ENCODE assay signal across 15 mouse cellular contexts in the genomic region with DNA sequence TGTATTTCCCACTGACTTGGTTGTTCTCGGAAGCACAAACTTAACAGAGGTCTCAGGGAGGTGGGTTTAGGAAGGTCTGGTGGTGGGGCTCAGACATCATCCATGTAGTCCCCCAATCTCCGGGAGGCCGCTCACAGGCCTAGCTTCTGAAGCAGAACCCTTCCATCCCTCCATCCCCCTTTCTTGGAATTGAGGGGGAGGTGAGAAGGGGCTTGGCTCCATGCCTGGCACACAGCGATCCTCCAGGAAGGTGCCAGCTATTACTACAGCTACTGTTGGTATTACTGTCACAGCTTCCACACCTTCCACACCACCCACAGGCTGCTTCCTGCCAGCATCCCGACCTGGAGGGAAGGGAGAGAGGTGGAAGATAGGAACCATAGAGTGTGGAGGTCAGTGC. TPM values are rescaled to one million over a fixed set of nuclear protein-coding genes. Genes with fewer than 3 reads are reported as not detected.
DNase-seq lines count a peak whose midpoint lies in the region; ATAC-seq lines count a peak whose summit lies in the region.
"Had no signal": no experiment of that assay in that cellular context is flagged by ENCODE, and none has a peak within 500 bp of the region (broad histone marks: within the 10 kb centered on the region; RNA-seq: fewer than 3 reads in every experiment).

No protein-coding gene starts in this region.

- ATAC-seq in erythroblast, adult 5-6 weeks (replicated peaks; ENCODE audit: low FRiP score, poor library complexity, severe bottlenecking) = no peak
- ATAC-seq: activated CD4-positive, CD25-positive, alpha-beta regulatory T cell, adult 4 months had no signal

- peak; percentile 41 to 48 for DNase-seq in cerebellum, postnatal 25 days
- DNase-seq in cerebellum, adult 8-10 months = no peak
- DNase-seq in heart, adult 11 months = peak; percentile 83
- DNase-seq in heart, adult 9 months (ENCODE audit: low spot score in 2 of 2) = no peak
- peak; percentile 30 for DNase-seq in left cerebral cortex, adult 11 months (ENCODE audit: low spot score)
- peak; percentile 73 to 74 for DNase-seq in right cerebral cortex, adult 2 months (ENCODE audit: low spot score in 2 of 2)
- no peak for DNase-seq in thymus, postnatal 0 days (ENCODE audit: low spot score)
- DNase-seq: adrenal gland, postnatal 10 days; cerebellum, adult 11 months; kidney, postnatal 36 days; layer of hippocampus, adult 9-11 months; lung, embryonic 14.5 days; thymus, postnatal 25 days had no signal

RNA-seq across cellular contexts. Expression of a gene that starts 26.3 kb away (rescaled TPM):
- polyA plus RNA-seq in thymus, postnatal 0 days (2015; fragmentation: Nextera tagmentation; extraction: Ambion mirVana) = 5.9 and 7.1 TPM in 2 replicates
- 10.7 and 13.8 TPM in 2 replicates for total RNA-seq in erythroblast, adult 5-6 weeks (2015; ENCODE audit: low replicate concordance)
- 10.5 and 16.0 TPM in 2 replicates for total RNA-seq in erythroblast, adult 5-6 weeks (2017; ENCODE audit: low replicate concordance)

Comparison
In these comparisons a context has a peak if more than half of its experiments do, and no peak if none do; other contexts are left out.
1. DNase-seq: peak in cerebellum, postnatal 25 days (2 of 2), heart, adult 11 months (single experiment), left cerebral cortex, adult 11 months (single experiment) and right cerebral cortex, adult 2 months (2 of 2); none in cerebellum, adult 8-10 months (single experiment), heart, adult 9 months (0 of 2) and thymus, postnatal 0 days (single experiment).